Mouse (Mus musculus) activated CD4-positive, CD25-positive, alpha-beta regulatory T cell, adult 4 months (primary cell): ENCODE results near the gene Smad5. TPM values are rescaled to one million over a fixed set of nuclear protein-coding genes. Genes with fewer than 3 reads are reported as not detected.

ENCODE experiments used
- ATAC-seq: one replicate; pipeline ENCODE4 v1.8.0; 2017
- polyA plus RNA-seq, 2 experiments: library from polyadenylated mRNA; unstranded; fragments of 100-300 nt; shearing (Covaris generic); gene quantifications; one replicate each; pipeline ENCODE4 v1.2.1; 2017

Smad5 gene
- 10 to 100 TPM in 1 of 2 experiments, 1 to 10 TPM in 1; 9.0 to 11.7 TPM for polyA plus RNA-seq

- ATAC-seq, result peak; percentile 21
Measured at GRCm38 (mm10) chr13:56702469-56703221, at the start of gene Smad5. TSS of gene Smad5 (plus strand) at chr13:56703010.

- no peak for ATAC-seq
Measured at GRCm38 (mm10) chr13:56654176-56654575, 48.6 kb upstream of the Smad5 start.

GRCm38 (mm10) chr13:56657946-56658512 lies 44.8 kb upstream of the Smad5 start:
- ATAC-seq, result peak; percentile 23

GRCm38 (mm10) chr13:56658931-56659330 lies 43.9 kb upstream of the Smad5 start:
- ATAC-seq, result no peak

GRCm38 (mm10) chr13:56661914-56662621 lies 40.7 kb upstream of the Smad5 start:
- ATAC-seq, result no peak

- no peak for ATAC-seq
Measured at GRCm38 (mm10) chr13:56664256-56665170, 38.3 kb upstream of the Smad5 start.

GRCm38 (mm10) chr13:56671206-56671605 lies 31.6 kb upstream of the Smad5 start:
- ATAC-seq, result no peak

GRCm38 (mm10) chr13:56677731-56678130 lies 25.1 kb upstream of the Smad5 start:
- ATAC-seq, result no peak

- no peak for ATAC-seq
Measured at GRCm38 (mm10) chr13:56678188-56678787, 24.5 kb upstream of the Smad5 start.

- no peak for ATAC-seq
Measured at GRCm38 (mm10) chr13:56678826-56679504, 23.8 kb upstream of the Smad5 start.

- no peak for ATAC-seq
Measured at GRCm38 (mm10) chr13:56681924-56682323, 20.9 kb upstream of the Smad5 start.

- ATAC-seq, result no peak
Measured at GRCm38 (mm10) chr13:56682326-56682725, 20.5 kb upstream of the Smad5 start.

GRCm38 (mm10) chr13:56683306-56683705 lies 19.5 kb upstream of the Smad5 start:
- ATAC-seq, result no peak

GRCm38 (mm10) chr13:56692011-56692410 lies 10.8 kb upstream of the Smad5 start:
- no peak for ATAC-seq

GRCm38 (mm10) chr13:56692644-56693043 lies 10.2 kb upstream of the Smad5 start:
- ATAC-seq, result no peak

GRCm38 (mm10) chr13:56695701-56696100 lies 7.1 kb upstream of the Smad5 start:
- ATAC-seq, result no peak

GRCm38 (mm10) chr13:56696699-56697098 lies 6.1 kb upstream of the Smad5 start:
- no peak for ATAC-seq

GRCm38 (mm10) chr13:56697171-56697570 lies 5.6 kb upstream of the Smad5 start:
- no peak for ATAC-seq

GRCm38 (mm10) chr13:56698391-56698790 lies 4.4 kb upstream of the Smad5 start:
- ATAC-seq, result no peak

- ATAC-seq, result no peak
Measured at GRCm38 (mm10) chr13:56699370-56699769, 3.4 kb upstream of the Smad5 start.

- ATAC-seq, result no peak
Measured at GRCm38 (mm10) chr13:56700981-56701380, 1.8 kb upstream of the Smad5 start.

GRCm38 (mm10) chr13:56701924-56702323 lies 886 bp upstream of the Smad5 start:
- no peak for ATAC-seq
